Mouse (Mus musculus): ENCODE data around the gene Crtap. TPM values are rescaled to one million over a fixed set of nuclear protein-coding genes. Genes with fewer than 3 reads are reported as not detected.
"Not testable (repeated sequence)": the region's sequence is repeated elsewhere in the genome, so short reads cannot be mapped to it uniquely, and the experiment has no call there.

Crtap gene
- polyA plus RNA-seq, 1 experiment from 2014 or later, result 22.9 TPM

GRCm38 (mm10) chr9:114394136-114394535 lies 3.7 kb upstream of the Crtap start:
- WGBS, result 66% methylated on average over 6 of the region's 6 CpGs
- H3K4me3 ChIP-seq; H3K36me3 ChIP-seq (replicated peaks); ATAC-seq (replicated peaks); H3K4me2 ChIP-seq; H3K27ac ChIP-seq; H3K27me3 ChIP-seq (replicated peaks); H3K4me1 ChIP-seq; H3K9me3 ChIP-seq; H3K9ac ChIP-seq: not testable (repeated sequence)

- no peak overlapping the region for H3K27ac ChIP-seq
- H3K27me3 ChIP-seq (replicated peaks), result 0 out of 2 replicates have a peak, but pooled peaks cover 3% of the 10 kb centered on the region
- peak overlapping the region; percentile 55 for H3K9ac ChIP-seq
- WGBS, result 5% methylated on average over 10 of the region's 10 CpGs
- ATAC-seq (replicated peaks), result no peak
- peak overlapping the region; percentile 86 for H3K4me2 ChIP-seq
- H3K36me3 ChIP-seq (replicated peaks), result no peaks in the 10 kb centered on the region
- peak overlapping the region; percentile 63 for H3K4me3 ChIP-seq
- H3K9me3 ChIP-seq, result no peaks in the 10 kb centered on the region
- peaks cover 6% of the 10 kb centered on the region; the same call in 1 of the 2 replicates for H3K4me1 ChIP-seq
These were observed 237 bp upstream of the Crtap start for GRCm38 (mm10) chr9:114390749-114391075.

- H3K36me3 ChIP-seq (replicated peaks), result no peaks in the 10 kb centered on the region
- H3K9me3 ChIP-seq, result no peaks in the 10 kb centered on the region
- WGBS, result 78% methylated on average over 8 of the region's 8 CpGs
- peak; percentile 65 for ATAC-seq (replicated peaks)
- H3K27me3 ChIP-seq (replicated peaks), result 0 out of 2 replicates have a peak, but pooled peaks cover 3% of the 10 kb centered on the region
- H3K27ac ChIP-seq, result no peak overlapping the region
- peak overlapping the region; percentile 63 for H3K4me3 ChIP-seq
- H3K4me1 ChIP-seq, result peaks cover 6% of the 10 kb centered on the region; the same call in 1 of the 2 replicates
- peak overlapping the region; percentile 86 for H3K4me2 ChIP-seq
- H3K9ac ChIP-seq, result no peak overlapping the region
These were observed 1.0 kb downstream of the Crtap start for GRCm38 (mm10) chr9:114389371-114389904.

- no peak for ATAC-seq (replicated peaks)
- 0 out of 2 replicates have a peak, but pooled peaks cover 3% of the 10 kb centered on the region for H3K27me3 ChIP-seq (replicated peaks)
- no peak overlapping the region for H3K4me3 ChIP-seq
- WGBS, result 82% methylated on average over 3 of the region's 3 CpGs
- H3K27ac ChIP-seq, result no peak overlapping the region
- H3K9ac ChIP-seq, result no peak overlapping the region
- H3K9me3 ChIP-seq, result no peaks in the 10 kb centered on the region
- H3K4me2 ChIP-seq, result no peak overlapping the region
- no peaks in the 10 kb centered on the region for H3K36me3 ChIP-seq (replicated peaks)
- H3K4me1 ChIP-seq, result peaks cover 6% of the 10 kb centered on the region; the same call in 1 of the 2 replicates
These were observed 1.6 kb downstream of the Crtap start for GRCm38 (mm10) chr9:114388701-114389370.

GRCm38 (mm10) chr9:114388288-114388687 lies 2.2 kb downstream of the Crtap start:
- 89% methylated on average over 8 of the region's 8 CpGs for WGBS
- Histone ChIP-seq H3K4me2 (no peak overlapping the region), H3K27me3 (replicated peaks) (0 out of 2 replicates have a peak, but pooled peaks cover 3% of the 10 kb centered on the region), H3K36me3 (replicated peaks) (no peaks in the 10 kb centered on the region), H3K4me1 (peaks cover 6% of the 10 kb centered on the region; the same call in 1 of the 2 replicates), H3K9me3 (no peaks in the 10 kb centered on the region), H3K9ac (no peak overlapping the region), H3K27ac (no peak overlapping the region), H3K4me3 (no peak overlapping the region)
- ATAC-seq (replicated peaks), result no peak

- no peaks in the 10 kb centered on the region for H3K9me3 ChIP-seq
- ATAC-seq (replicated peaks), result no peak
- no peaks in the 10 kb centered on the region for H3K36me3 ChIP-seq (replicated peaks)
- WGBS, result 84% methylated on average over 6 of the region's 6 CpGs
- no peak overlapping the region for H3K4me2 ChIP-seq
- 0 out of 2 replicates have a peak, but pooled peaks cover 3% of the 10 kb centered on the region for H3K27me3 ChIP-seq (replicated peaks)
- H3K4me1 ChIP-seq, result peaks cover 6% of the 10 kb centered on the region; the same call in 1 of the 2 replicates
- H3K4me3 ChIP-seq, result no peak overlapping the region
- H3K9ac ChIP-seq, result no peak overlapping the region
- H3K27ac ChIP-seq, result no peak overlapping the region
These were observed 3.4 kb downstream of the Crtap start for GRCm38 (mm10) chr9:114387086-114387485.

GRCm38 (mm10) chr9:114385160-114385559 lies 5.3 kb downstream of the Crtap start:
- H3K36me3 ChIP-seq (replicated peaks), result no peaks in the 10 kb centered on the region
- no peak overlapping the region for H3K27ac ChIP-seq
- no peak overlapping the region for H3K9ac ChIP-seq
- no peaks in the 10 kb centered on the region for H3K27me3 ChIP-seq (replicated peaks)
- no peak for ATAC-seq (replicated peaks)
- no peak overlapping the region for H3K4me3 ChIP-seq
- no peak overlapping the region for H3K4me2 ChIP-seq
- no peaks in the 10 kb centered on the region for H3K9me3 ChIP-seq
- WGBS, result 96% methylated on average over 10 of the region's 10 CpGs
- H3K4me1 ChIP-seq, result no peaks in the 10 kb centered on the region

GRCm38 (mm10) chr9:114384691-114385090 lies 5.8 kb downstream of the Crtap start:
- 92% methylated on average over 24 of the region's 24 CpGs for WGBS
- H3K36me3 ChIP-seq (replicated peaks), result no peaks in the 10 kb centered on the region
- H3K4me2 ChIP-seq, result no peak overlapping the region
- no peaks in the 10 kb centered on the region for H3K4me1 ChIP-seq
- no peak overlapping the region for H3K27ac ChIP-seq
- H3K4me3 ChIP-seq, result no peak overlapping the region
- no peaks in the 10 kb centered on the region for H3K9me3 ChIP-seq
- no peak overlapping the region for H3K9ac ChIP-seq
- ATAC-seq (replicated peaks), result no peak
- H3K27me3 ChIP-seq (replicated peaks), result no peaks in the 10 kb centered on the region

GRCm38 (mm10) chr9:114382936-114383710 lies 7.4 kb downstream of the Crtap start:
- no peaks in the 10 kb centered on the region for H3K9me3 ChIP-seq
- H3K27ac ChIP-seq, result no peak overlapping the region
- no peaks in the 10 kb centered on the region for H3K4me1 ChIP-seq
- no peaks in the 10 kb centered on the region for H3K27me3 ChIP-seq (replicated peaks)
- H3K9ac ChIP-seq, result no peak overlapping the region
- 89% methylated on average over 17 of the region's 17 CpGs for WGBS
- no peak overlapping the region for H3K4me3 ChIP-seq
- H3K36me3 ChIP-seq (replicated peaks), result no peaks in the 10 kb centered on the region
- ATAC-seq (replicated peaks), result no peak
- no peak overlapping the region for H3K4me2 ChIP-seq

- H3K27me3 ChIP-seq (replicated peaks), result no peaks in the 10 kb centered on the region
- H3K9ac ChIP-seq, result no peak overlapping the region
- H3K4me1 ChIP-seq, result no peaks in the 10 kb centered on the region
- no peak overlapping the region for H3K27ac ChIP-seq
- 70% methylated on average over 17 of the region's 17 CpGs for WGBS
- no peak overlapping the region for H3K4me2 ChIP-seq
- 0 out of 2 replicates have a peak, but pooled peaks have one; percentile 50 for ATAC-seq (replicated peaks)
- no peaks in the 10 kb centered on the region for H3K36me3 ChIP-seq (replicated peaks)
- H3K9me3 ChIP-seq, result no peaks in the 10 kb centered on the region
- no peak overlapping the region for H3K4me3 ChIP-seq
These were observed 9.4 kb downstream of the Crtap start for GRCm38 (mm10) chr9:114380881-114381733.

- no peak for ATAC-seq (replicated peaks)
These were observed 10.6 kb downstream of the Crtap start for GRCm38 (mm10) chr9:114379871-114380270.

GRCm38 (mm10) chr9:114377168-114377567 lies 13.3 kb downstream of the Crtap start:
- WGBS, result 92% methylated on average over 10 of the region's 10 CpGs
- Histone ChIP-seq H3K27me3 (replicated peaks) (no peaks in the 10 kb centered on the region), H3K9me3 (no peaks in the 10 kb centered on the region), H3K4me3 (no peak overlapping the region), H3K27ac (no peak overlapping the region), H3K4me1 (no peaks in the 10 kb centered on the region), H3K4me2 (no peak overlapping the region), H3K9ac (no peak overlapping the region), H3K36me3 (replicated peaks) (no peaks in the 10 kb centered on the region)
- ATAC-seq (replicated peaks), result no peak

More at GRCm38 (mm10) chr9:114379871-114380270, 10.6 kb downstream of the Crtap start:
- no peak overlapping the region for H3K9ac ChIP-seq
- no peaks in the 10 kb centered on the region for H3K36me3 ChIP-seq (replicated peaks)
- H3K9me3 ChIP-seq, result no peaks in the 10 kb centered on the region
- H3K4me3 ChIP-seq, result no peak overlapping the region
- H3K27me3 ChIP-seq (replicated peaks), result no peaks in the 10 kb centered on the region
- no peak overlapping the region for H3K4me2 ChIP-seq
- H3K4me1 ChIP-seq, result no peaks in the 10 kb centered on the region
- H3K27ac ChIP-seq, result no peak overlapping the region
- 88% methylated on average over 12 of the region's 12 CpGs for WGBS
